Mouse (Mus musculus): ENCODE measurements around the gene Nap1l5. TPM values are rescaled to one million over a fixed set of nuclear protein-coding genes. Genes with fewer than 3 reads are reported as not detected.

Gene Nap1l5
- 102 and 144 TPM in 2 replicates for polyA plus RNA-seq (2012; rRNA removed)

DNA sequence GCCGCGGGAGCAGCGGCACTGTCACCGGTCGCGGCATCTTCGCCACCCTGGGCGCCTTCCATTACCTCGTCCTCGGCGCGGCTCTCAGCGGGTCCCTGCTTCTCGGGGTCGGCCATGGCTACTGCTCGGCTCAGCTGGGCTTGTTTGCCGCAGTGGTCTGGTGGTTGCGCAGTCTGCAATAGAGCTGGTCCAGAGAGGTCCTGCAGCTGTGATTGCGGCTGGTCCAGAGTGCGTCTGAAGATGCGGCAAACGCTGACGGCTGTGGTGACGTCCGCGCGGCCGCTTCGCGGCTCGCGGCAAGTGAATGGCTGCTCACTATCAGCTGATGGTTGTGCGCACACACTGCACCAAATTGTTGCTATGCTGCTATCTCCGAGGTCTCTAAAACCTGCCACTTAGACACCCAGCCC is at the start of gene Nap1l5:
Gene Nap1l5, minus strand, starts transcription at position 225 of the 410 bp plus-strand sequence.

Other genes with a start within 250 kb of the Nap1l5 start
- 21.1 and 27.6 TPM in 2 replicates for gene Herc3, start 75.6 kb downstream of the Nap1l5 start, polyA plus RNA-seq (2012; rRNA removed)
- 12.6 and 18.2 TPM in 2 replicates for gene Fam13a, start 117.5 kb upstream of the Nap1l5 start, polyA plus RNA-seq (2012; rRNA removed)